Mouse (Mus musculus): ENCODE measurements around the gene Fam221b. TPM values are rescaled to one million over a fixed set of nuclear protein-coding genes. Genes with fewer than 3 reads are reported as not detected.

Fam221b gene
- total RNA-seq, 1 experiment = 9.3 TPM

- Histone ChIP-seq H3K4me1 (ENCODE audit: control insufficient read depth in 2 of 2, insufficient read depth in 2 of 2, low read length in 2 of 2, poor library complexity in 1 of 2) (no peaks in the 10 kb centered on the region), H3K36me3 (ENCODE audit: control insufficient read depth, insufficient read depth, low read length, poor library complexity, severe bottlenecking) (no peaks in the 10 kb centered on the region), H3K9me3 (ENCODE audit: control insufficient read depth, insufficient read depth, low read depth, low read length) (no peaks in the 10 kb centered on the region), H3K9ac (ENCODE audit: insufficient read depth, low read depth, low read length, poor library complexity, severe bottlenecking) (no peak overlapping the region), H3K4me3 (ENCODE audit: insufficient read depth in 1 of 2, low read depth in 1 of 2, low read length in 2 of 2, poor library complexity in 1 of 2, severe bottlenecking in 1 of 2) (no peak overlapping the region), H3K27ac (ENCODE audit: insufficient read depth, low read depth, low read length, poor library complexity, severe bottlenecking) (no peak overlapping the region)
- no peak for DNase-seq (ENCODE audit: low read depth, low spot score)
- in situ Hi-C loops (cut with MboI; ENCODE audit: low sequenced_read_pairs in 2 of 2, unreplicated experiment in 2 of 2) = no loop called here
- TF ChIP-seq MAFK (IDR thresholded peaks at IDR 0.05; ENCODE audit: insufficient read depth, low read depth, low read length) (no peak), HCFC1 (IDR thresholded peaks at IDR 0.05; ENCODE audit: borderline replicate concordance, insufficient read depth, low read length) (no peak), ZNF384 (IDR thresholded peaks at IDR 0.05; ENCODE audit: low read depth, low read length) (no peak)
Measured at GRCm38 (mm10) chr4:43620146-43620778, 48.7 kb downstream of the Fam221b start.

- TF ChIP-seq ZNF384 (IDR thresholded peaks at IDR 0.05; ENCODE audit: low read depth, low read length) = no peak
- TF ChIP-seq HCFC1 (IDR thresholded peaks at IDR 0.05; ENCODE audit: borderline replicate concordance, insufficient read depth, low read length) = no peak
- no peak for TF ChIP-seq CHD2 (IDR thresholded peaks at IDR 0.05; ENCODE audit: low read depth, low read length)
- TF ChIP-seq ZC3H11A (IDR thresholded peaks at IDR 0.05; ENCODE audit: borderline replicate concordance, low read depth, low read length) = no peak
- TF ChIP-seq MAFK (IDR thresholded peaks at IDR 0.05; ENCODE audit: insufficient read depth, low read depth, low read length) = no peak
- Histone ChIP-seq H3K27ac (ENCODE audit: insufficient read depth, low read depth, low read length, poor library complexity, severe bottlenecking) (no peak overlapping the region), H3K9ac (ENCODE audit: insufficient read depth, low read depth, low read length, poor library complexity, severe bottlenecking) (no peak overlapping the region), H3K36me3 (ENCODE audit: control insufficient read depth, insufficient read depth, low read length, poor library complexity, severe bottlenecking) (no peaks in the 10 kb centered on the region), H3K9me3 (ENCODE audit: control insufficient read depth, insufficient read depth, low read depth, low read length) (no peaks in the 10 kb centered on the region), H3K4me3 (ENCODE audit: insufficient read depth in 1 of 2, low read depth in 1 of 2, low read length in 2 of 2, poor library complexity in 1 of 2, severe bottlenecking in 1 of 2) (no peak overlapping the region), H3K4me1 (ENCODE audit: control insufficient read depth in 2 of 2, insufficient read depth in 2 of 2, low read length in 2 of 2, poor library complexity in 1 of 2) (no peaks in the 10 kb centered on the region)
- no peak for DNase-seq (ENCODE audit: low read depth, low spot score)
- in situ Hi-C loops (cut with MboI; ENCODE audit: low sequenced_read_pairs in 2 of 2, unreplicated experiment in 2 of 2) = no loop called here
Measured at GRCm38 (mm10) chr4:43613060-43613730, 55.8 kb downstream of the Fam221b start.

GRCm38 (mm10) chr4:43612534-43612933 lies 56.4 kb downstream of the Fam221b start:
- TF ChIP-seq HCFC1 (IDR thresholded peaks at IDR 0.05; ENCODE audit: borderline replicate concordance, insufficient read depth, low read length) = no peak
- TF ChIP-seq CHD2 (IDR thresholded peaks at IDR 0.05; ENCODE audit: low read depth, low read length) = no peak
- TF ChIP-seq ZNF384 (IDR thresholded peaks at IDR 0.05; ENCODE audit: low read depth, low read length) = no peak
- TF ChIP-seq ZC3H11A (IDR thresholded peaks at IDR 0.05; ENCODE audit: borderline replicate concordance, low read depth, low read length) = no peak
- no peak for TF ChIP-seq MAFK (IDR thresholded peaks at IDR 0.05; ENCODE audit: insufficient read depth, low read depth, low read length)
- H3K9me3 ChIP-seq (ENCODE audit: control insufficient read depth, insufficient read depth, low read depth, low read length) = no peaks in the 10 kb centered on the region
- no peaks in the 10 kb centered on the region for H3K36me3 ChIP-seq (ENCODE audit: control insufficient read depth, insufficient read depth, low read length, poor library complexity, severe bottlenecking)
- no peaks in the 10 kb centered on the region for H3K4me1 ChIP-seq (ENCODE audit: control insufficient read depth in 2 of 2, insufficient read depth in 2 of 2, low read length in 2 of 2, poor library complexity in 1 of 2)
- H3K9ac ChIP-seq (ENCODE audit: insufficient read depth, low read depth, low read length, poor library complexity, severe bottlenecking) = no peak overlapping the region
- no peak for DNase-seq (ENCODE audit: low read depth, low spot score)
- H3K27ac ChIP-seq (ENCODE audit: insufficient read depth, low read depth, low read length, poor library complexity, severe bottlenecking) = no peak overlapping the region
- in situ Hi-C loops (cut with MboI; ENCODE audit: low sequenced_read_pairs in 2 of 2, unreplicated experiment in 2 of 2) = no loop called here
- H3K4me3 ChIP-seq (ENCODE audit: insufficient read depth in 1 of 2, low read depth in 1 of 2, low read length in 2 of 2, poor library complexity in 1 of 2, severe bottlenecking in 1 of 2) = no peak overlapping the region

Other genes with a start within 250 kb of the Fam221b start
- gene Fam166b, start 240.0 kb downstream of the Fam221b start, total RNA-seq (2012; rRNA removed) = 0.27 and 0.37 TPM in 2 replicates
- 11.0 and 12.4 TPM in 2 replicates for gene Tesk1, start 227.2 kb downstream of the Fam221b start, total RNA-seq (2012; rRNA removed)
- gene Cd72, start 214.5 kb downstream of the Fam221b start, total RNA-seq (2012; rRNA removed) = 0.40 and 0.58 TPM in 2 replicates
- gene Sit1, start 185.4 kb downstream of the Fam221b start, total RNA-seq (2012; rRNA removed) = 0.31 TPM in 1 of 2 replicates, not detected in the other
- 59.1 and 84.9 TPM in 2 replicates for gene Ccdc107, start 176.2 kb downstream of the Fam221b start, total RNA-seq (2012; rRNA removed)
- 32.1 and 44.0 TPM in 2 replicates for gene Arhgef39, start 169.4 kb downstream of the Fam221b start, total RNA-seq (2012; rRNA removed)
- gene Car9, start 162.2 kb downstream of the Fam221b start, total RNA-seq (2012; rRNA removed) = 0.21 and 0.71 TPM in 2 replicates
- gene Tpm2, start 145.4 kb downstream of the Fam221b start, total RNA-seq (2012; rRNA removed) = 76.7 and 143 TPM in 2 replicates
- 51.0 and 55.2 TPM in 2 replicates for gene Creb3, start 106.8 kb downstream of the Fam221b start, total RNA-seq (2012; rRNA removed)
- gene Tln1, start 106.5 kb downstream of the Fam221b start, total RNA-seq (2012; rRNA removed) = 78.1 and 105 TPM in 2 replicates
- gene Rgp1, start 90.4 kb downstream of the Fam221b start, total RNA-seq (2012; rRNA removed) = 27.1 and 37.6 TPM in 2 replicates
- gene Gba2, start 90.3 kb downstream of the Fam221b start, total RNA-seq (2012; rRNA removed) = 8.9 and 10.8 TPM in 2 replicates
- 0.48 and 0.49 TPM in 2 replicates for gene Msmp, start 84.7 kb downstream of the Fam221b start, total RNA-seq (2012; rRNA removed)
- gene Npr2, start 37.2 kb downstream of the Fam221b start, total RNA-seq (2012; rRNA removed) = 2.4 and 7.1 TPM in 2 replicates
- gene Spag8, start 15.6 kb downstream of the Fam221b start, total RNA-seq (2012; rRNA removed) = 0.27 and 0.58 TPM in 2 replicates
- gene Hint2, start 12.7 kb downstream of the Fam221b start, total RNA-seq (2012; rRNA removed) = 46.0 and 72.9 TPM in 2 replicates
- gene Tmem8b, start 174 bp downstream of the Fam221b start, total RNA-seq (2012; rRNA removed) = 1.4 and 1.9 TPM in 2 replicates
- gene Olfr70, start 31.7 kb upstream of the Fam221b start, total RNA-seq (2012; rRNA removed) = not detected in 2 replicates
- not detected in 2 replicates for gene Olfr71, start 41.1 kb upstream of the Fam221b start, total RNA-seq (2012; rRNA removed)
- 0.26 and 0.36 TPM in 2 replicates for gene Hrct1, start 58.0 kb upstream of the Fam221b start, total RNA-seq (2012; rRNA removed)
- 0.62 and 3.2 TPM in 2 replicates for gene Spaar, start 60.9 kb upstream of the Fam221b start, total RNA-seq (2012; rRNA removed)
- not detected in 2 replicates for gene Olfr159, start 101.9 kb upstream of the Fam221b start, total RNA-seq (2012; rRNA removed)
- not detected in 2 replicates for gene Olfr156, start 154.8 kb upstream of the Fam221b start, total RNA-seq (2012; rRNA removed)
- 0.09 TPM in 1 of 2 replicates, not detected in the other for gene Olfr157, start 171.1 kb upstream of the Fam221b start, total RNA-seq (2012; rRNA removed)
- gene Olfr155, start 182.4 kb upstream of the Fam221b start, total RNA-seq (2012; rRNA removed) = not detected in 2 replicates
- 4.0 and 6.3 TPM in 2 replicates for gene Reck, start 206.4 kb upstream of the Fam221b start, total RNA-seq (2012; rRNA removed)